Mouse (Mus musculus) MEL-GATA-1-ER (cell line): ENCODE measurements around the gene Aldh16a1.

Source experiments
- DNase-seq: peaks from one replicate; pipeline ENCODE4 v3.0.0-alpha.2; 2012; ENCODE audit warnings: low read depth; ENCODE audit errors: extremely low read depth

Gene Aldh16a1

DNA sequence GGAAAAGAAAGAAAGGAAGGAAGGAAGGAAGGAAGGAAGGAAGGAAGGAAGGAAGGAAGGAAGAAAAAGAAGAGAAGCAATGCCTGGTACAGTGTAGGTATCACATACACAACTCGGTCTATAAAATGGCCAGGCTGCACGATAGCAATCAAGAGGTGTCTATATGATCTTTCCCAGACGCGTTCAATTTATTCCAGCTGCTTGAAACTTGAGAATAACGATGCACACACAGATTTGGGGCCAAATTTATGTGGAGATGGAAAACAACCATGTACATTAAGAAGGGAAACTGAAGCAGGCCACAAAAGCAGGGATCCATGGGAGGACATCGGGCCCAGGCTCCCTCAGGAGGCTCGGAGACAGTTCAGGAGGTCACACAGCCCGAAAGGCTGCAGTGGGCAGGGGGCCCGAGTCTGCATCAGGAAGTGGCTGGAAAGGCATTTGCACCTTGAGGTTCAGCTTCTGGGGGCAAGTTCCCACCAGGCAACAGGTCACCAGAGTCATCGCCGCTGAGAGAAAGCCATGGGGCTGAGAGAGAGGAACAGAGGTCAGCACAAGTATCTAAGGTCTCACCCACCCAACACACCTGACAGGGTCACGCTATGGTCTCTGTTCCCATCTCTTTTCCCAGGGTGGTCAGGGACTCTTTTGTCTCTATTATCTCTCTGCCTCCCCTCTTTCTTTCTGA is 61.4 kb downstream of the Aldh16a1 start:
- no peak for DNase-seq

DNA sequence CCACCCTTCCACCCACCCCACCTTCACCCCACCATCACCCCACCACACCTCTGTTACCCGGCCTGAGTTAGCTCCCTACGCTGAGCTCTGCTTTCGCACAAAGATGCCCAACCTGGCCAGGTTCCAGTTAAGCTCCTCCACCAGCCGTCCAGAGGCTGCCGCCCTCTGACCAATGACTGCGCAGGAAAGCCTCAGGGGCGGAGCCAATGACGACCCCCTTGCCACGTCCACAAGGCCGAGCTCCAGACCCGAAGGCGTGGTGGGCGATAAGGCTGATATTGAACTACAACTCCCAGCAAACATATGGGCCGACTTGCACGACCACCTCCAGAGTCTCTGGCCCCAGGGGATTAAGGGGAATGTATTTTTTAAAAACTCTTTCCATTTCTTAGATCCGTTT is 62.3 kb downstream of the Aldh16a1 start, which contains the start of gene Rcn3:
TSS of gene Rcn3 (minus strand) at position 174 of the 400 bp plus-strand sequence.
- DNase-seq = peak; percentile 89

DNA sequence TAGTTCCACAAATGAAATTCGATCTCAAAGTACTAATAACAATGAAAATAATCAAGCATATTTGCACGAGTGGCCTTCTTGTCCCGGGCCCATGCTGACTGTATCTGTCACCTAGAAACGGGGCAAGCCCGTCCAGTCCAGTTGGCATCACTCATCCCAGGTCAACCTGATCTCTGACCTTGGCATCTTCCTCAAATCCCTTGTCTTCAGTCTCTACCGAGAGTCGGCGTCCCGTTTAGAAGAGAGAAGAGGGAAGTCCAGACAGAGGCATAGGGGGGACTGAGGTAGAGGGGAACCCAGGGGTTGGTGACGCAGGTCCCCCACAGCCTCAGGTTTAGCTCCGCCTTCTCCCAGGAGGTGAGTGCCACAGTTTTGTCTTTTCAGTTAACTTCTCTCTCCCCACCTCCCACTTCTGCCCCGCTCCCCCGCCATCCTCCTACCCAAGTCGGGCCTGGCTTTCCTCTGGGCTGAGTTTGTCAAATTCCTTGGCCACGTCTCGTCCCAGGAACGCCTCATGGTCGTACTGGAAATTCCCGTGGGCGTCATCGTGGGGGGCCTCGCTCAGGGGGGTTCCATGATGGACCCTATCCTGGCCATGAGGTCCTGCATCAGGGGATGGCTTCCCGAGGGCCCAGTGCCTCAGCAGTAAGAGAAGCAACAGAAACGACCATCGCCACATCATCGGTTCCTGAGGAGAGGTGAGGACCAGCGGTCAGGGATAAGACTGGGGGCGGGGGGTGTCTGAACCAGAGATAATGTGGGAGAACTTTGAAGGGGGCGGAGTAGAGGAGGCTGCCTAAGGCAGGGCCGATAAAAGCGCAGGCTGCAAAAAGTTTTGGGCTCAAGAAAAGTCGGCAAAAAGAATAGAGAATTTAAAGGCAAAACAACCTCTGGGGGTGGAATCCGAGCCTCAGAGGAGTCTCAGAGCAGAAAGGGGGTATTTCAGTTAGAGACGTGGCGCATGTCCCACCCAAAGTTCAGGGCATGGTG is 63.1 kb downstream of the Aldh16a1 start:
- DNase-seq = peak; percentile 42
